Mouse (Mus musculus) cerebellum, adult 2 months (tissue): Measurements from ENCODE around the gene Npdc1.
"Not testable (repeated sequence)": the region's sequence is repeated elsewhere in the genome, so short reads cannot be mapped to it uniquely, and the experiment has no call there.

Experiments
- CTCF ChIP-seq: fragments of 200-500 bp; IDR thresholded peaks from 2 replicates; pipeline ENCODE4 v1.5.1; 2011; ENCODE audit warnings: low read depth, mild to moderate bottlenecking, control low read depth, low read length, moderate library complexity, borderline replicate concordance; ENCODE audit not compliant: insufficient read depth
- POLR2A ChIP-seq: fragments of 200-500 bp; IDR thresholded peaks from 2 replicates; pipeline ENCODE4 v1.6.1; 2011; ENCODE audit warnings: low read length, control low read depth, borderline replicate concordance; ENCODE audit not compliant: insufficient read depth

GRCm38 (mm10) chr2:25413436-25413835 is 14.3 kb downstream of the Npdc1 start:
- not testable (repeated sequence) for TF ChIP-seq CTCF, POLR2A
